ENCODE assay signal across 9 mouse cellular contexts in the genomic region with DNA sequence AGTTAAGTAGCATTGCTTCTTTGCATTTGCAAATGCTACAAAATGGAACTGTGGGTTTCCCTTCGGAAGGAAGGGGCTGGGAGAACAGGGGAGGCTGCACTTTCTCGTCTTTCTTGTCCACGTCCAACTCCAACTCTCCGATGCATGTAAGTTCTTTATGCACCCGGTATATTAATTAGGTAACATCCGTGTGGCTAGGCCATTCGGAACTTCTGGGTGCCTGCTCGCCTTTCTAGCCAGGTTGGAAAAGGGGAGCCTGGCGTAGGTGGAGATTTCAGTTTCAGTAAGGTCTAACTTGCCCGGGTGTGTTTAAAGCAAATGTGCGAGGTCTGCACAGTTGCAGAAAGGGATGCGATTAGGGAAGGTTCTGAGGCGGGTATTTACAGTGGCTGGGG. TPM values are rescaled to one million over a fixed set of nuclear protein-coding genes. Genes with fewer than 3 reads are reported as not detected.
DNase-seq lines count a peak whose midpoint lies in the region; ATAC-seq lines count a peak whose summit lies in the region.
"Had no signal": no experiment of that assay in that cellular context is flagged by ENCODE, and none has a peak within 500 bp of the region (broad histone marks: within the 10 kb centered on the region; RNA-seq: fewer than 3 reads in every experiment).

No protein-coding gene starts in this region.

- peaks cover 99% of the 10 kb centered on the region for H3K27me3 ChIP-seq in embryonic facial prominence, embryonic 10.5 days (replicated peaks; ENCODE audit: low read depth, poor library complexity, severe bottlenecking)
- peaks cover 46% of the 10 kb centered on the region for H3K27me3 ChIP-seq in hindbrain, embryonic 12.5 days
- peaks cover 50% of the 10 kb centered on the region for H3K27me3 ChIP-seq in midbrain, embryonic 13.5 days

- WGBS in embryonic facial prominence, embryonic 10.5 days: under 1% methylated on average over 13 of the region's 13 CpGs
- WGBS in hindbrain, embryonic 12.5 days: under 1% methylated on average over 13 of the region's 13 CpGs
- 1% methylated on average over 13 of the region's 13 CpGs for WGBS in midbrain, embryonic 13.5 days

- H3K36me3 ChIP-seq in embryonic facial prominence, embryonic 10.5 days (replicated peaks): no peaks in the 10 kb centered on the region
- no peaks in the 10 kb centered on the region for H3K36me3 ChIP-seq in hindbrain, embryonic 12.5 days
- H3K36me3 ChIP-seq in midbrain, embryonic 13.5 days: no peaks in the 10 kb centered on the region

- peak overlapping the region; percentile 1; the same call in 1 of the 2 replicates for H3K27ac ChIP-seq in embryonic facial prominence, embryonic 10.5 days (replicated peaks)
- no peak overlapping the region for H3K27ac ChIP-seq in hindbrain, embryonic 12.5 days
- H3K27ac ChIP-seq in midbrain, embryonic 13.5 days: 0 out of 2 replicates have a peak overlapping the region, but pooled peaks have one; percentile 54

- H3K4me3 ChIP-seq in embryonic facial prominence, embryonic 10.5 days: peak overlapping the region; percentile 60
- H3K4me3 ChIP-seq in hindbrain, embryonic 12.5 days: peak overlapping the region; percentile 57
- peak overlapping the region; percentile 63 for H3K4me3 ChIP-seq in midbrain, embryonic 13.5 days (replicated peaks)
- H3K4me3 ChIP-seq: erythroblast, embryonic 14.5 days had no signal

- peak overlapping the region; percentile 59 for H3K9ac ChIP-seq in hindbrain, embryonic 12.5 days
- H3K9ac ChIP-seq in midbrain, embryonic 13.5 days (replicated peaks): peak overlapping the region; percentile 66

- peak; percentile 2 for DNase-seq in kidney, adult 18-20 months
- no peak for DNase-seq in kidney, postnatal 4 days
- no peak for DNase-seq in embryonic facial prominence, embryonic 10.5 days (ENCODE audit: low spot score)
- no peak for DNase-seq in adrenal gland, postnatal 4 days (ENCODE audit: low spot score in 2 of 2)
- no peak for DNase-seq in thymus, postnatal 14 days

- peak overlapping the region; percentile 79 for H3K4me2 ChIP-seq in hindbrain, embryonic 12.5 days (replicated peaks)
- H3K4me2 ChIP-seq in midbrain, embryonic 13.5 days (replicated peaks): peak overlapping the region; percentile 74

- peaks cover 25% of the 10 kb centered on the region for H3K4me1 ChIP-seq in embryonic facial prominence, embryonic 10.5 days
- H3K4me1 ChIP-seq in hindbrain, embryonic 12.5 days: peaks cover 14% of the 10 kb centered on the region; the same call in 1 of the 2 replicates
- peaks cover 70% of the 10 kb centered on the region for H3K4me1 ChIP-seq in midbrain, embryonic 13.5 days (replicated peaks)

- H3K9me3 ChIP-seq in embryonic facial prominence, embryonic 10.5 days: no peaks in the 10 kb centered on the region
- no peaks in the 10 kb centered on the region for H3K9me3 ChIP-seq in hindbrain, embryonic 12.5 days (replicated peaks)
- no peaks in the 10 kb centered on the region for H3K9me3 ChIP-seq in midbrain, embryonic 13.5 days

- no peak for ATAC-seq in hindbrain, embryonic 12.5 days (ENCODE audit: low FRiP score)
- ATAC-seq in midbrain, embryonic 13.5 days: no peak
- no peak for ATAC-seq in megakaryocyte progenitor cell, adult 5-6 weeks (replicated peaks; ENCODE audit: poor library complexity)

RNA-seq across cellular contexts. Expression of a gene that starts 3.6 kb away (rescaled TPM):
- polyA plus RNA-seq in embryonic facial prominence, embryonic 10.5 days (2016; fragmentation: Nextera tagmentation; extraction: Ambion mirVana): 2.3 and 2.8 TPM in 2 replicates
- polyA plus RNA-seq in hindbrain, embryonic 12.5 days (2016; fragmentation: Nextera tagmentation; extraction: Ambion mirVana): 16.1 and 16.3 TPM in 2 replicates
- 24.0 and 30.0 TPM in 2 replicates for polyA plus RNA-seq in midbrain, embryonic 13.5 days (2015; fragmentation: Nextera tagmentation; extraction: Ambion mirVana)
- 1 to 10 TPM; 1.8 TPM for total RNA-seq in adrenal gland, postnatal 4 days (2021)
- total RNA-seq in megakaryocyte progenitor cell, adult 5-6 weeks (2015): not detected in 2 replicates
- 0.03 TPM in 1 of 2 replicates, not detected in the other for total RNA-seq in megakaryocyte progenitor cell, adult 5-6 weeks (2017)
- polyA plus RNA-seq: erythroblast, embryonic 14.5 days had no signal
